Mouse (Mus musculus) v-Abl transformed pro-B cells (cell line): Measurements from ENCODE around the gene Higd1a.

Experiments
- in situ Hi-C, 2 experiments: fragments of 400-800 bp; cut with MboI; formaldehyde crosslinking; loops; one replicate each; pipeline ENCODE4 v1.15.1; 2025; ENCODE audit not compliant: unreplicated experiment in 2 of 2

Gene Higd1a

GRCm38 (mm10) chr9:121889927-121890440 lies 31.8 kb upstream of the Higd1a start:
- in situ Hi-C loops: loop anchor here in 1 of 2 experiments (25.0 kb wide), 2 partner anchors 1622 to 1903 kb away; partner anchors contain the start of gene Csrnp1

DNA sequence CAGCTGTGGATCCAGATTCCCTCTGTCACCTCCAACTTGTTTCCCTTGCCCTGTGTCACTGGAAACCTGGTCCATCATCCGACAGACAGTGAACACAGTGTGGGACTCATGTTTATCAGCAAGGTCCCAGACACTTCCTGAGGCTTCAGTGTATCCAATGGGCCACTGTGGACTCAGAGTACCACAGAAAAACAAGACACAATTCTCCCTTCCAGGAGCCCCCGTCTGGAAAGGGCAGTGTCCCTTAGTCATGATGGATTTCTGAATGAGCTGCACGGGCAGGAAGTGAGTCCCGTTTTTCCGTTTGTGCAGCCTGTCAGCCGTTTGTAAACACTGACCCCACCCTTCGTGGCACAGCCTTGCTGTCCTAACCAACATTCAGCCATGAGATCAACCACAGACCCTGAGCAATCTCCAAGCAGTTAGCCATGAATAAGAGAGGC lies 23.9 kb upstream of the Higd1a start:
- in situ Hi-C loops: loop anchor here (5.0 to 25.0 kb wide), 5 partner anchors 65 to 1895 kb away; partner anchors contain the start of gene Csrnp1 (in 1 of the 2)

DNA sequence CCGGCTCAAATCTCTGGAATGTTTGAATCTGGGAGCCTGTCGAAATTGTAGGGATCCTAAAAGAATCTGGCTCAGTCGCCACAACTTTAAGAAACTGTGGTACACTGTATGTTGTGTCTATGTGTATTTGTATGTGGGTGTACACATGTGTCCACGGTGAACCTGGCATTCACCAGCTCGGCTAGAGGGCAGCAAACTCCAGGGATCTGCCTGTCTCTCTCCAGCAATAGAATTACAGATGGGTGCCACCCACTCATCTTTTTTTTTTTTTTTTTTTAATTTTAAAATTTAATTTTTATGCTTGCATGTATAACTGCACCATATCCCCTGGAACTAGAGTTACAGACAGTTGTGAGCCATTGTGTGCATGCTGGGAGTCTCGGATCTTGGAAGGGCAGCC lies 23.1 kb upstream of the Higd1a start:
- in situ Hi-C loops: loop anchor here (5.0 to 25.0 kb wide), 5 partner anchors 66 to 1894 kb away; partner anchors contain the start of gene Csrnp1 (in 1 of the 2)

GRCm38 (mm10) chr9:121880840-121881239 lies 22.7 kb upstream of the Higd1a start:
- in situ Hi-C loops: loop anchor here (5.0 to 25.0 kb wide), 5 partner anchors 66 to 1894 kb away; partner anchors contain the start of gene Csrnp1 (in 1 of the 2)

GRCm38 (mm10) chr9:121877052-121877740 lies 19.0 kb upstream of the Higd1a start:
- in situ Hi-C loops: loop anchor here (5.0 to 25.0 kb wide), 8 partner anchors 40 to 1890 kb away; partner anchors contain the start of genes Ccdc13 (in 1 of the 2) and Csrnp1 (in 1 of the 2)

- in situ Hi-C loops: loop anchor here (10.0 to 25.0 kb wide), 3 partner anchors 311 to 1286 kb away; no protein-coding TSS in a partner anchor
Observed at GRCm38 (mm10) chr9:121873578-121873977, 15.4 kb upstream of the Higd1a start.

GRCm38 (mm10) chr9:121872062-121872683 lies 14.0 kb upstream of the Higd1a start:
- in situ Hi-C loops: loop anchor here (10.0 to 25.0 kb wide), 3 partner anchors 313 to 1285 kb away; no protein-coding TSS in a partner anchor

DNA sequence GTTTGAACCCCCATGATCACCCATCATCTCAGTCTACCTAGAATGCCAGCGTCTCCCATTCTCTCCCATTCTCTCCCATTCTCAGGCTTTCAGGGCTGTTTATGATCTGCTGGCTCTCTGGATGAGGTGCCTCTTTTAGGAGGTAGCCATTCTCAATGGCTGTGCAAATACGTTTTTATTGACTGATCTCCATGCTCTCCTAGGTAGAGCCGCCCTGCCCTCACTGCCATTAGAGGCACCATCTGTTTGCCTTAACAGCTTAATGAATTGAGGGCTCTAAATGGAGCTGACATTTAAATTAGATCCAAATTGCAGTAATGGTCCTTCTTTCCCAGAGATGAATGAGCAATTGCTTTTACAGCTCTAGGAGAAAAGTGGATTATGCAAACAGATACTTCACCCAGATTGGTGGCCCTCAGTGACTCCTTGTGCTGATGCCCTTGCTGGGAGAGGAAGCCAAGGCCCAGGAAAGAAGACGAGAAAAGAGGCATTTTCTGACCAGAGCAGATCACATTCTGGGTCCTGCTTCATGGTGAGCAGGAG lies 11.9 kb upstream of the Higd1a start:
- in situ Hi-C loops: loop anchor here (10.0 to 25.0 kb wide), 3 partner anchors 315 to 1283 kb away; no protein-coding TSS in a partner anchor

- in situ Hi-C loops: loop anchor here in 1 of 2 experiments (25.0 kb wide), 1 partner anchor 1282 kb away; no protein-coding TSS in a partner anchor
Observed at GRCm38 (mm10) chr9:121869432-121869831, 11.3 kb upstream of the Higd1a start.

GRCm38 (mm10) chr9:121868236-121868635 lies 10.1 kb upstream of the Higd1a start:
- in situ Hi-C loops: loop anchor here in 1 of 2 experiments (25.0 kb wide), 1 partner anchor 1281 kb away; no protein-coding TSS in a partner anchor

- in situ Hi-C loops: loop anchor here in 1 of 2 experiments (25.0 kb wide), 1 partner anchor 1280 kb away; no protein-coding TSS in a partner anchor
Observed at GRCm38 (mm10) chr9:121867632-121868031, 9.5 kb upstream of the Higd1a start.

DNA sequence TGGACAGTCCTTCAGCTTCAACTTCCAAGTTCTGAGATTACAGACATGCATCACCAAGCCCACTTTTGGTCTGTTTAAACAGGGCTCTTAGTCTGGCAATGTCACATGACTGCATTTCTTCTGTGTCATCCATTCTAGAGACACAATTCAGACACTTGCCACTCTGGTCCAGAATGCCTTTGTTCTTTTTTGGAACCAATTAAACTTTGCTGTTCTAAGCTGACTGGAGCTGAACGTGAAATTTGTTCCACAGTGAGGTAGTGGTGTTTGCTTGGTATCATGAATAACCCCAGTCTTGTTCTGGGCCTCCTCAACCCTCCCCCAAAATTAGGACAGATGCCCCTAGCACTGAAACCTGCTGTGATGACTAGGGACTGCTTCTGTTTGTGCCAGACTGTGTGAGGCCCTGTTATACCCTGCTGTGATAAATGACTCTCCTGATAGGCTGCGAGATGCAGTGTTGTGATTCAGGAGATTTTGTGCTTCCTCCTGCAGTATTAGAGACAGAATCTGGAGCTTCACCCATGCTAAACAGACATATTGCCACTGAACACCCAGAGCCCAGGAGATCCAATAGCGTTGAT lies 7.4 kb upstream of the Higd1a start:
- in situ Hi-C loops: loop anchor here in 1 of 2 experiments (25.0 kb wide), 1 partner anchor 1278 kb away; no protein-coding TSS in a partner anchor

- in situ Hi-C loops: loop anchor here in 1 of 2 experiments (25.0 kb wide), 1 partner anchor 1278 kb away; no protein-coding TSS in a partner anchor
Observed at GRCm38 (mm10) chr9:121864837-121865236, 6.7 kb upstream of the Higd1a start.

GRCm38 (mm10) chr9:121860921-121861320 lies 2.8 kb upstream of the Higd1a start:
- in situ Hi-C loops: loop anchor here in 1 of 2 experiments (25.0 kb wide), 1 partner anchor 1274 kb away; no protein-coding TSS in a partner anchor

- in situ Hi-C loops: loop anchor here in 1 of 2 experiments (25.0 kb wide), 1 partner anchor 1272 kb away; no protein-coding TSS in a partner anchor
Observed at GRCm38 (mm10) chr9:121859345-121859744, 1.2 kb upstream of the Higd1a start.

DNA sequence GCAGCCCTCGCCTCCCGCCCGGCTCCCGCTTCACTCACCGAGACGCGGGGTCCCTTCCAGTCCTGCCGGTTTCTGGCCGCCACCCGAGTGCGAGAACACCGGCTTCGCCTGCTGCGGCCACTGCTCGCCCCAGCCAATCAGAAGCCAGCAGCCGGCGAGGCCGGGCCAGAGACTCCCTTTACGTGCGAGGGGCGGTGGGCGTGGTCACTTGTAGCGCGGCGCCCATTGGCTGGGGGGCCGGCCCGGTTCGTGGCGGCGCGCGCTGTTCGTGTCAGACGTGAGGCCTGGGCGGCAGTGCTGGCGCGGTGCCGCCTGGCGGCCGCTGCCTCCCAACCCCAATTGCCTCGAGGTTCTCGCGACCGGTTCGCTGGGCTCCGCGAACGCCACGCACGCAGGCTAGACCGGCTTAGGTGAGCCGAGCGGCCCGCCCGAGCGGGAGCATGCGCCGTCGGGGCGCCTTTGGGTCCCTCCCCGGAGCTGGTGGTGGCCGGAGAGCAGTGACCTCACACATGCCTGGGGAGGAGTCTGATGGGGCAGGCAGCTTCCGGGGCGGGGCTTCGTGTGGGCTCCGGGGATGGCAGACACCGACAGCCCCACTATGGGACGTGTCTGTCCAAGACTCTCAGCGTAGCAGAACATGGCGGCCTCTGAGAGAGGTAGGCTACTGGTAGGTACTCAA lies 549 bp downstream of the Higd1a start:
- in situ Hi-C loops: loop anchor here in 1 of 2 experiments (25.0 kb wide), 1 partner anchor 1270 kb away; no protein-coding TSS in a partner anchor

DNA sequence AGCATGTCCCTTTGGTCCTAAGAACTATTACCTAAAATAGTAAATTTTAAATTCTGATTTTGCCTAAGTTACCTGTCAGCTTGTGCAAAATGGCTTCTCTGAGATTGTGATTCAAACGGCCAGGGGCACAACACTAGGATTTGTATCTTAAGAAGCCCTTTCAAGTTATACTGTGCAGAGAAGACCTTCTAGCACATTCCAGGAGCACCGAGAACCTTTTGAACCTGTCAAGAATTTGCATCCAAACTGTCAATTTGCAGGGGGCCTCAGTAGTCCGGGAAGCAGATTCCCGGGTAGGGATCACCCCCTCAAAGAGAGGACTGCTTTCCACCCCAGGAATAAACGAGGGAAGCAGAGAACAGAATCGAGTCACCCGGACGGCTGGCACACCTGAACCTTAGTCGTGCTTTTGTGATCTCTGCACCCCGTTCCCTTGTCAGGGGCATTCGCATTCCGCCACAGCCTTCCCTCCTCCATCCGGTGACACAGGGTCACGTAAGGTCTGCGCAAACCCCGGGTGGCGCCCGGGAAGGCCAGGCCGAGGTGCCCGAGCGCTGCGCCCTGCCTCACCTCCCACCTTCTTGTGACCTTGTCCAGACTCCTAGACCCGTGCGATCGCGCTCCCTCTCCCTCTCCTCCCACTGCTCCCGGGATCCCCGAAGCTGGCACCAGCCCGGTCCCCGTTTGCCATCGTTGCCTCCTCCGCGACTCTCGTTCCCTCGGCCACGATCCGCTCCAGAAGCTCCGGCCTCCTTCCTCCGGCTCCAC lies 1.3 kb downstream of the Higd1a start:
- in situ Hi-C loops: loop anchor here in 1 of 2 experiments (25.0 kb wide), 1 partner anchor 1270 kb away; no protein-coding TSS in a partner anchor

- in situ Hi-C loops: loop anchor here in 1 of 2 experiments (25.0 kb wide), 1 partner anchor 1267 kb away; no protein-coding TSS in a partner anchor
Observed at GRCm38 (mm10) chr9:121854246-121854645, 3.9 kb downstream of the Higd1a start.
